Mouse (Mus musculus): Measurements from ENCODE around the gene Pop5.

DNA sequence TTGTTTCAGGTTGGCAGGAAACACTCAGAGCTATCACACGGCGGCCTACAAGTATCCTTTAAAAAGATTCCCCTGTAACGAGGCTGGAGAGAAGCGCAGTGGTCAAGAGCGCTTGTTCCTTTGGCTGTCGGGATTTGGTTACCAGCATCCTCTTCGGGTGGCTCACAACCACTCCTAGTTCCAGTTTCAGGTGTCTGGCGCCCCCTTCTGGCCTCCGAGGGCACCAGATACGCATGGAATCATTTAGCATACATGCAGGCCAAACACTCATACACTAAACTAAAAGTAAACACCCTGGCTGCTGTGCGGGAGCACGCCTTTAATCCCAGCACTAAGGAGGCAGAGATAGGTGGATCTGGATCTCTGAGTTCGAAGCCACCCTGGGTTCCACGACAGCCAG lies 40.4 kb downstream of the Pop5 start:
- TF ChIP-seq POLR2A (IDR thresholded peaks at IDR 0.05; ENCODE audit: insufficient read depth, low read depth, low read length), result no peak
- TF ChIP-seq EP300 (IDR thresholded peaks at IDR 0.05; ENCODE audit: insufficient read depth, low read depth, low read length), result no peak
